Mouse (Mus musculus): ENCODE results near the gene Mtmr3. TPM values are rescaled to one million over a fixed set of nuclear protein-coding genes. Genes with fewer than 3 reads are reported as not detected.
"Not testable (repeated sequence)": the region's sequence is repeated elsewhere in the genome, so short reads cannot be mapped to it uniquely, and the experiment has no call there.

Mtmr3 gene
- polyA plus RNA-seq, 3 experiments from 2014 or later: 15.1 to 34.1 (median 32.3) TPM

- ATAC-seq: no peak
These were observed 5.3 kb upstream of the Mtmr3 start for GRCm38 (mm10) chr11:4599916-4600315.

GRCm38 (mm10) chr11:4598411-4598810 is 3.7 kb upstream of the Mtmr3 start:
- no peak for ATAC-seq

GRCm38 (mm10) chr11:4593849-4594607 is 635 bp downstream of the Mtmr3 start:
- ATAC-seq: peak; percentile 52

GRCm38 (mm10) chr11:4593491-4593848 is 1.2 kb downstream of the Mtmr3 start:
- ATAC-seq: no peak

GRCm38 (mm10) chr11:4591811-4592210 is 2.9 kb downstream of the Mtmr3 start:
- no peak for ATAC-seq

GRCm38 (mm10) chr11:4578682-4579081 is 16.0 kb downstream of the Mtmr3 start:
- ATAC-seq: no peak

GRCm38 (mm10) chr11:4577079-4577478 is 17.6 kb downstream of the Mtmr3 start:
- ATAC-seq: no peak

GRCm38 (mm10) chr11:4576090-4576732 is 18.5 kb downstream of the Mtmr3 start:
- not testable (repeated sequence) for ATAC-seq

GRCm38 (mm10) chr11:4571491-4571901 is 23.2 kb downstream of the Mtmr3 start:
- ATAC-seq: no peak

- no peak for ATAC-seq
These were observed 28.3 kb downstream of the Mtmr3 start for GRCm38 (mm10) chr11:4566333-4566732.

GRCm38 (mm10) chr11:4565545-4565944 is 29.1 kb downstream of the Mtmr3 start:
- no peak for ATAC-seq

GRCm38 (mm10) chr11:4553274-4554063 is 41.2 kb downstream of the Mtmr3 start:
- no peak for ATAC-seq

- no peak for ATAC-seq
These were observed 47.1 kb downstream of the Mtmr3 start for GRCm38 (mm10) chr11:4547569-4547968.

- no peak for ATAC-seq
These were observed 48.7 kb downstream of the Mtmr3 start for GRCm38 (mm10) chr11:4545976-4546375.

- no peak for ATAC-seq
These were observed 49.3 kb downstream of the Mtmr3 start for GRCm38 (mm10) chr11:4545401-4545800.

GRCm38 (mm10) chr11:4544627-4544921 is 50.1 kb downstream of the Mtmr3 start:
- not testable (repeated sequence) for ATAC-seq

- ATAC-seq: no peak
These were observed 50.7 kb downstream of the Mtmr3 start for GRCm38 (mm10) chr11:4543746-4544626.

- no peak for ATAC-seq
These were observed 51.6 kb downstream of the Mtmr3 start for GRCm38 (mm10) chr11:4543040-4543551.

- ATAC-seq: peak; percentile 70
These were observed 58.0 kb downstream of the Mtmr3 start for GRCm38 (mm10) chr11:4536645-4537044.

- ATAC-seq: no peak
These were observed 67.5 kb downstream of the Mtmr3 start for GRCm38 (mm10) chr11:4527132-4527531.

- no peak for ATAC-seq
These were observed 72.5 kb downstream of the Mtmr3 start for GRCm38 (mm10) chr11:4522142-4522664.

- ATAC-seq: no peak
These were observed 75.7 kb downstream of the Mtmr3 start for GRCm38 (mm10) chr11:4518981-4519380.

Data from inflammation-experienced regulatory T-cells, adult 6 months (primary cell).